Mouse (Mus musculus): ENCODE data around the gene Fam160a1. TPM values are rescaled to one million over a fixed set of nuclear protein-coding genes. Genes with fewer than 3 reads are reported as not detected.

The Fam160a1 gene
- total RNA-seq, 2 experiments from 2014 or later = 5.2 to 5.4 TPM

DNA sequence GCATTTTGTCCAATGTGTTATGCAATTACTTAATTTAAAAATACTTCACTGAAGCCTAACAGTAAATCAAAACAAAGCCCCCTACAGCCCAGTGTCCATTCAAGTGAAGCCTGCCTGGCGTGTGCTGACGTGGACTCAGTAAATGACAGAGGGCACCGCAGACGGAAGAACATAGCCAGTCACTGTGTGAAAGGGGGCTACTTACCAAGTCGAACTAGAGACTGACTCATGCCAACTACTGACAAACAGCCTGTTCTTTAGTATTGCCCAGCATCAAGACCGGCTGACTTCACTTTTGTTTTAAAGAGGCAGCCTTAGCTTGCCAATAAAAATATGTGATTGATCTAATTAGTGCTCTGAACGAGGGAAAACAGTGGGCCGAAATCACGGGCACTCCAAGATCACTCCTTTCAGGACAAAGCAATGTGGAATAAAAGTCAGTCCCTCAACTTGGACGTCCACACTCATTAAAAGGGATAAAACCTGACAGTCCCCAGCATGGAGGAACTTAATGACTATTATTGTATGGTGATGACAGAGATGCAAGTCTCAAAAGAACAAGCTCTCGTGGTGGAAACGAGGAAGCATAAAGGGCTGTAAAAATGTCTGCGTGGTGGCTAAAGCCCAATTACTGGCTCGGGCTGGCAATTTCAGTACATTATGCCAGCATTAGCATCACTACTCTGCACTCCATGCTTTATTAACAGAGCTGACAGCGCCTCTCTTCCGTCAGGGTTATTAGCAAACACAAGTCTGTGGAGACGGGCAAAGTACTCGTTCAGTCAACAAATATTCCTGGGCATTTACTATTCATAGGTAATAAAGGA, 52.9 kb downstream of the Fam160a1 start:
- no peak for DNase-seq (ENCODE audit: low spot score in 2 of 2)
- intact Hi-C loops (cut with DNase I) = no loop called here

DNA sequence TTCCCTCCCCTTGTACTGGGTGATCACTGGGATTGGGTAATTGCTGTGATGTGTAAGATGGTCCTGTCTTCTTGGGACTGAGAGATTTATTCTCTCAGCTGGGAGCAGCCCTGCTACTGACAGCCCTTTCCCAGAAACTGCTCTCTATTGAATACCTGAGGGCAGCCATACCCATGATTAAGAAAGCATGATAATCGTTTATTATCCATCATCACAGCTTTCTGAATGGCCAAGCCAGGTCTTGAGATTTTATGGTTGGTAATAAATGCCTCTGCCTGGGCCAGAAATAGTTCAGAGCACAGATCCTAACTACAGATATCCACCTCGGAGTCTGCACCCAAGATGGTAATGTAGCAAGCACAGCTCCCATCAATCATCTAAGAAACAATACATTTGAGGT, 59.1 kb downstream of the Fam160a1 start:
- DNase-seq (ENCODE audit: low spot score in 2 of 2) = no peak
- intact Hi-C loops (cut with DNase I) = no loop called here

DNA sequence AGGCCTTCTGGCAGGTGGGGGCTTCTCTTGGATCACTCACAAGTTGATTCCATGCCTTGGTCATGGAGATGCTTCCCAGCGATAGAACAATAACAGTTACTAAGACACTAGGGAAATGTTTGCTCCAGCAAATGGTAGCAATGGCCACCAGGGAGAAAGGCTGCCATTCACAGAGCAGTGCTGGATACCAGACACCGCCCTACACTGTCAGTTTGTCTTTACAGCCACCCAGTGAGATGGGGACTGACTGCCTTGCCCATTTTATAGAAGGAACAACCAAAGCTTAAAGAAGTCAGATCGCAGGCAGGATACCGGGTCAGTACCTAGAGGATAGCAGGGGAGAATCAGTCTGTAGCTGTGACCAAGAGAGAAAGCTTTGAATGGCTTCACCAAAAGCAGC, 59.7 kb downstream of the Fam160a1 start:
- DNase-seq (ENCODE audit: low spot score in 2 of 2) = no peak
- intact Hi-C loops (cut with DNase I) = no loop called here

DNA sequence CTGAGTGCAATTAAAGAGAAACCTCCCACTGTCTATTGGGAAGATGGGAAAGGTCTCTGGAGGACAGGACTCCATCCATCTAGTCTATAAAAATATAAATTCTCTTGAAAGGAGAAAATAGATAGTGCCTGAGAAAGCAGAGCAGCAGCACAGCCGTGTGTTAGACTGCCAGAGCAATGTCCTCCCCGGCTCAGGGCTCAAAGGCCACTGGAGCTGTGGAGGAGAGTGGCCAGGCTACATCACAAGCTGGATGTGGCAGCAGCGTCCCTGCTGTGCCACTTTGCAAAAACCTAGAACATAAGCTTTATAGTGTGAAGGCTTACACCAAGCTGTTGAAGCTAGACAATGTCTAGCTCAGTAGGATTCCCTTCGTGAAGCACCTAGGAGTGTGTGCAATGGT, 67.7 kb downstream of the Fam160a1 start:
- intact Hi-C loops (cut with DNase I) = no loop called here
- no peak for DNase-seq (ENCODE audit: low spot score in 2 of 2)

DNA sequence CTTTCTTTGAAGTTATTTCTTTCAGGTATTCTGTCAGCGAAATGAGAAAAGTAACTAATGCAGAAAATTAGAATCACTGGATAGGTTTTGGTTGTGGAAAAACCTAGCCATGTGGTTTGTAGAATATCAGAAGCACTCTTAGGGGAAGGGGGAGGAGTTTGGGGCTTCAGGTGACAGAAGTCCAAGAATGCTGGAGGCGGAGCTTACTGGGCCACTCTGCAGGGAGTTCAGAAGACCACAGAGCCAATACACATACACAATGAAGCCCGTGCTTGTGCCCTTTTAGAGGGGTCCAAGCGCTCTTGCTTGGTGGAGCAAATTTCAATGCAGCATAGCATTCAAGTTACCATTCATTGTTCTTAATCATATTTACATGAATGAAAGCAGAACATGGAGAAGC, 68.2 kb downstream of the Fam160a1 start:
- no peak for DNase-seq (ENCODE audit: low spot score in 2 of 2)
- intact Hi-C loops (cut with DNase I) = no loop called here

DNA sequence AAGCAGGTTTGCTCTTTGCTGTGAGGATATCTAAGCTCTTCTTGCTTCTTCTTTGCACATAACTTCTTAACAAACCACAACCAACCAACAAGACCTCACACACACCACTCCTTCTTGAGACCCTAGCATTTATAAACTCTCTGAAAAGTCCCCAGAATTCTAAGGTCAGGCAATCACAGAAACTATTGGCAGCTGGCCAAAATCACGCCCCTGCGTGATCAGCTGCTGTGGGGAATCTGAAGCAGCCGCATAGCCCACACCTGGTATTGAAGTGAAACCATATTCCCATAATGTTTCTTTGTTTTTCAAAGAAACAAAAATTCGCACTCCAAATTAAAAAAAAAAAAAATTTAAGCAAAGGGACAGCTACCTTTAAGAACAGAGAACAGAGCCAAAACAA, 71.0 kb downstream of the Fam160a1 start:
- DNase-seq (ENCODE audit: low spot score in 2 of 2) = no peak
- intact Hi-C loops (cut with DNase I) = no loop called here

DNA sequence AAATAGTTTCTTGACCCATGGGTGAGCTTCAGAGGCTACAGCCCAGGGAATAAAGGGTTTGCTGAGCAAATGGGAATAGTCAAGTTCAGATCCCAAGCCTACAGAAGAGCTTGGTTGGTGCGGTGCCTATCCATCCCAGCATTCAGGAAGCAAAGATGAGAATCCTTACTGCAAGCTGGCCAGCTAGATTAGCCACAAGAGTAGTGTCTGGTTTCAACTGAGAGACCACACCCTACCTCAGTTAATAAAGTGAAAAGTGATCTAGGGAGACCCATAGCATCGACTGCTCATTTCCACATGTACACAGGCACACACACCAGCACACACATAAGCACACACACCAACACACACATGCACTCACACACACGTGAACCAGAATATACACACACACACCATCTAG, 75.3 kb downstream of the Fam160a1 start:
- no peak for DNase-seq (ENCODE audit: low spot score in 2 of 2)
- intact Hi-C loops (cut with DNase I) = no loop called here

DNA sequence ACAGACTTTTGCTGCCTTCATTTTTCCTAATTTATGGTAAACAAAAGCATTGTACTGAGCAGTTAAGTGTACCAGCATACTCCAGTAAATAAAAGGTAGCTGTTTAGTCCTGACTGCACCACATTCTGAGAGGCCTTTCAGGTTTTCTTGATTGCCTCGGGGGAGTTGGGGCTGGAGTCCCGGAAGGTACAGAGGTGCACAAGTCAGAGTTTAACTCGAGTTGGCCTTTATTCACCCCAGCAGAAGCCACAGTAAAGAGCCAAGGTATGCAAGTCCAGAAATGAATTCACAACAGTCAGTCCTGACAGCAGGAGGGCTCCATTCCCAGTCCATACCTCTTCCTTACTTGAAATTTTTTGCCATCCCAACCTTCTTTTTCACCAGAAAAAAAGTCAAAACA, 78.5 kb downstream of the Fam160a1 start:
- DNase-seq (ENCODE audit: low spot score in 2 of 2) = no peak

DNA sequence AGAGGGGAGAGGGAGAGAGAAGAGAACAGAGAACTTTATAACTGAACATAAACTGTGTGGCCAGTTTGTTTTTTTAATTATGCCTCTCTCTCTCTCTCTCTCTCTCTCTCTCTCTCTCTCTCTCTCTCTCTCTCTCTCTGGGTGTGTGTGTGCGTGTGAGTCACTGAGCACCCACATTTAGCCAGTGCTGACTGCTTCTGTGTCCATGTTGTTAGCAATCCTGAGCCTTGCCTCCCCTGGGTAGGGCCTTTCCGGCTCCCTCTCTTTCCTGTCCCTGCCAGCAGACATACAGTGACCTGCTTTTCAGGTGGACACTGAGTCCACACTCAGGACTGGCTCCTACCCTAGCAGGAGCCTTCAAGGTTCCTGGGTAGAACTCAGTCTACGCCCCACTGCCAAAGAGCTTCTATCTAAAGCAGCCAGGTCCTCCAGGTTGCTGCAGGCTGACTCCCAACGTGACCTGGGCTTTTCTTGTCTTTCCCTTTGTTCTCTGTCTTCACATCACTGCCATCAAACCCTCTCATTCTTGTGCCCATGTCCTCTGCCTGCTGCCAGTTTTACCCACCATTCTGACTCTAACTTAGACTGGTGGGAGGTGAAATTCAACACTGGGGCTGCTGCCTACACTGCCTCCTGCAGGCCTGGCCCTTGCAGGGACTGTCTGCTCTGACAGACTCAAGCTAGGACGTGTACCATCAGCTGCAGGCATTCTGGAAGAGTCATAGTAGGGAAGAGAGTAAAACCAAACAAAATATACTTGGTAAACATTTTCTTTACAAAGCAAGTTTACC, 83.0 kb downstream of the Fam160a1 start:
- intact Hi-C loops (cut with DNase I) = no loop called here
- peak in 1 of 2 experiments; percentile 34 for DNase-seq (ENCODE audit: low spot score in 2 of 2)

More for the DNA sequence above, 78.5 kb downstream of the Fam160a1 start:
- intact Hi-C loops (cut with DNase I) = no loop called here

DNA sequence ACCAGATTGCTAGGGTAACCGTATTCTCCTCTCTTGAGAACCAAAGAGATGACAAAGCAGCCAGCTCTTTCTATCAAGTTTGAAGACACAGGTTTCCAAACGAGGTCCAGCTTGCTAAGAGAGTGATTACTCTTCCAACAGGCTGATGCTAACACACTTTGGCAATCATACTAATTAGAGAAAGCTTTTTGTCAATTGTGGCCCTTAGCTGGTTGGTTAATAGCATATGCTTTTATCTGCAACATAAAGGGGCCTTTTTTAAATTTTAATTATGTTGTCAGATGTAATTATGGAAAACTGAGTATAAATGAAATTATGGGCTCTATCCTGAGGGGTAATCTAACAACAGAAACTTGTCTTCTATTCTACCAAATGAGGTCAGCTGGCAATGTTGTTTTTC, 89.9 kb downstream of the Fam160a1 start:
- intact Hi-C loops (cut with DNase I) = no loop called here
- DNase-seq (ENCODE audit: low spot score in 2 of 2) = no peak

DNA sequence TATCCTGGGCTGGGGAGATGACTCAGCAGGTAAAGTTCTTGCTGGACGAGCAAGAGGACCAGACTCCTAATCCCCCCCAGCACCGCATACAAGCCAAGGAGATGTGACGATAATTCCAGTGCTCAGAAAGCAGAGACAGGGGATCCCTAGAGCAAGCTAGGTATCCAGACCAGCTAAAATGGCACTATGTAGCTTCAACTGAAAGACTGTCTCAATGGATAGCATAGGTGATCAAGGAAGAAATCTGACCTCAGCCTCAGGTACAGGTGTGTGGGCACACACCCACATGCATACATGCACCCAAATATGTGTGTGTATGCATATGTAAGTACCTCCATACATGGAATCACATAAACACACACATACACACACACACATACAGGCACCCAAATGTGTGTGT, 91.1 kb downstream of the Fam160a1 start:
- no peak for DNase-seq (ENCODE audit: low spot score in 2 of 2)
- intact Hi-C loops (cut with DNase I) = no loop called here

DNA sequence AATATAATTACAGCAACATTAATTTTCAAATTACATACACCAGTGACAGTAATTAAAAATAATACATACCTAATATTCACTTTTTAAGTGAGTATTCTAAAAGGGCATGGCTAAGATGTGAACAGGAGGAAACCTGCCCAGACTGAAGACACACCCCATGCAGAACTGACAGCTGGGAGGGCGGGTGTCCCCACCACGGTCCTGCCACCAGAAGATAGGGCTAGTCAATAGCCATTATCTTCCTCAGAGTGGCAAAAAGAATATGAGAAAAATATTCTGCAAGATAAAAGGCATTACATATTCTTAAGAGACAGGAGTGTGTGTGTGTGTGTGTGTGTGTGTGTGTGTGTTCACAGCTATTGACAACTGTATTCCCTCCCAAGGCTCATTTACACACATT, 92.0 kb downstream of the Fam160a1 start:
- DNase-seq (ENCODE audit: low spot score in 2 of 2) = no peak
- intact Hi-C loops (cut with DNase I) = no loop called here

DNA sequence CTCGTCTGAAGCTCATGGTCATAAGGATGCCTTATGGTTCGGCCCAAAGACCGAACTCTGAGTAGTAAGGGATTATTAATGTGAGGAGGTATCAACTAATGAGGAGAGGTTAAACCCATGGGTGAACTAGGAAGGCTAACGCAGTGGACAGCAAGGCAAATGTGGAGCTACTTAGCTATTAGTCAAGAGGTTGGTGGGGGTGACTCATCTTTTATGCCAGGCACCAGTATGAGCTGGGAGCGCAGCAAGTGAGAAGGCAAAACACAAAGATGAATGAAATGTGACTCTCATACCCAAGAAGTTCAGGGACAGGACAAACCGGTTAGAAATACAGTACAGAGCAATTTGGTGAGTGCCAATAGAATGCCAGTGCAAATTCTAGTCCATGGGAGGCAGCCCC, 94.5 kb downstream of the Fam160a1 start:
- no peak for DNase-seq (ENCODE audit: low spot score in 2 of 2)
- intact Hi-C loops (cut with DNase I) = no loop called here

DNA sequence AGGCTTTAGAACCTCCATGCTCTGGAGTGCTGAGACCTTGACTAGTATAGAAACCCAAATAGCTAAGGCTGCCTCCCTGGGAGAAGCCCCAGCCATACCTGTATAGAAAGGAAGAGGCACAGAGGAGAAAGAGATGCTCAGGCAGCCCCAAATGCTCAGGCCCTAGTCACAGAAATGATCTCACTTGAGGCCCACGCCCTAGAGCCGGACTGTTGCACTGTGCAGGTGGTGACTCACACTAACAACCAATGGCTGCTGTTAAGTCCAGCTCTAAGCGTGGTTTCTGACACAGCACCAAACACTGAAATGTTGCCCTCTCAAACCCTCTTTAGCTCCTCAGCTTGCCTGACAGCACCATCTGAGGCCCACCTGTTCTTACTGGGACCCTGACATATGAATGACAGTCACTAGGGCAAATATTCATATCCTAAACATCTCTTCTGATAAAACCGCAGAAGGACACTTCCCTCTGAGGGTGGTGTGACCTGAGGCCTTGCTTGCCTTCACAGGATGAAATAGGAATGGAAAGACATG, 101.3 kb downstream of the Fam160a1 start:
- intact Hi-C loops (cut with DNase I) = no loop called here
- DNase-seq (ENCODE audit: low spot score in 2 of 2) = no peak

DNA sequence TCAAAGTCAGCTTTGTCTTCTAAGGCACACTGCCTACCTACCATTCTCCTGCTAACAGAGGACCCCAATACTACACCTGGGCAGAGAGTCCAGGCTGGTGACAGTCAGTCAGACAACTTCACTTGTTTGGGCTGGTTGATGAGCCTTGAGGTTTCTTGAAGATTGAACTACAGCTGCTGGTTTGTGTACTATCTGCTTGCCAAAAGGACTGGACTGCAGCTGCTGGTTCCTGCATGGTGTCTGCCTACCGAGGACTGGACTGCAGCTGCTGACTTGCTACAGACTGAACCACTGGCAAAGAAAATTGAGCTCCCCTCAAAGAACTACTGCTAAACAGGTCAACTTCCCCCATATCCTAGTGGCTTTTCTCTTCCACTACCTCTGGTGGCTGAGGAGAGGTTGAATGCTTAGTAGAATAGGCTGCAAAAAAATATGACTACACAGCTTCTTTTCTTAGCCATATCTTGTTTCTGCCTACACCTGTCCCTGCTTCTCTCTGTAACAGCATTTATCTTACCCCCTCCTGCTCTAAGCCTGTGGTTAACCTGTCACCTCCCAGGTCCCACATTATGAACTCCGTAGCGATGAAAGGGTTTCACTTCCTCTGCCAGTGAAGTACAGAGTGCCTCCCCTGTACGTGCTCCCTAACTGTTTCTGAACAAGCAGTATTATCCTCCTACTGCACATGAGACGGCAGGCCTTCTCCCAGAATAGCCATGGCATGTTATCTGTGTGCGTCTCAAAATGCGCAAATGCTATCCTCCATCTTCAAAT, 103.0 kb downstream of the Fam160a1 start:
- intact Hi-C loops (cut with DNase I) = no loop called here
- no peak for DNase-seq (ENCODE audit: low spot score in 2 of 2)

DNA sequence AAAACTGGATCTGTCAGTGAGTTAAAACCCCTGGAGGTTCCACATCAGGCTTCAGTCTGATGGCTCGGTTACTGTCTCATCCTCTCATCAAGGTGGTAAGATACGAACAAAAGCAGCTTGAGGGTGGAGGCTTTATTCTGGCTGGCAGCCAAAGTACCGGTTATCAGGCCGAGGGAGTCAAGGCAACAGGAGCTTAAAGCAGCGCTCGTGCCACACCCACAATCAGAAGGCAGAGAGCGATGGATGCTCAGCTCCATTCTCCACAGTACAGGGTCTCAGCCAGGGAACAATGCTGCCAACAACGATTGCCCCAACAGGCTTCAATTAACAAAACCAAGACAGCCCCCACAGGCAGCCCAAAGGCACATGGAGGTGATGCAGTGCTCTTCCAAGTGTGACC, 106.4 kb downstream of the Fam160a1 start:
- DNase-seq (ENCODE audit: low spot score in 2 of 2) = no peak
- intact Hi-C loops (cut with DNase I) = no loop called here

DNA sequence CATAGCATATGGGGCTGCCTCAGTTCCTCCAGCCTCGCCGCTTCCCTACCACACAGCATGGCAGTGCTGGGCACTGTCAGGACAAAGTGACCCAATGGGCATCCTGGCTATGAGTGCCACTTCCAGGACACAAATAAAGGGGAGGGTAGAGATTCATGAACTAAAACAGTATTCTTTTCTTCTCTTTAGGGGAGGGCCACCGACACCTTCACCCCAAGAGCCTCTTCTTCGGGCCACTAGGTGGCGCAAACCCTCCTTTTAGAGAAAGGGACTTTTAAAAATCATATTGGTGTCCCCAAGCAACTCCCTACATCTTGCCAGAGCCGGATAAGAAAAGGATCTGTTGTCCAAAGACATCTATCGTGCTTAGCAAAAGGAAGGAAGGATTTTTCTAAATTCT, 109.7 kb downstream of the Fam160a1 start:
- DNase-seq (ENCODE audit: low spot score in 2 of 2) = peak; percentile 19 to 30
- intact Hi-C loops (cut with DNase I) = loop anchor here (5.0 kb wide), 1 partner anchor 215 kb away; no protein-coding TSS in a partner anchor

DNA sequence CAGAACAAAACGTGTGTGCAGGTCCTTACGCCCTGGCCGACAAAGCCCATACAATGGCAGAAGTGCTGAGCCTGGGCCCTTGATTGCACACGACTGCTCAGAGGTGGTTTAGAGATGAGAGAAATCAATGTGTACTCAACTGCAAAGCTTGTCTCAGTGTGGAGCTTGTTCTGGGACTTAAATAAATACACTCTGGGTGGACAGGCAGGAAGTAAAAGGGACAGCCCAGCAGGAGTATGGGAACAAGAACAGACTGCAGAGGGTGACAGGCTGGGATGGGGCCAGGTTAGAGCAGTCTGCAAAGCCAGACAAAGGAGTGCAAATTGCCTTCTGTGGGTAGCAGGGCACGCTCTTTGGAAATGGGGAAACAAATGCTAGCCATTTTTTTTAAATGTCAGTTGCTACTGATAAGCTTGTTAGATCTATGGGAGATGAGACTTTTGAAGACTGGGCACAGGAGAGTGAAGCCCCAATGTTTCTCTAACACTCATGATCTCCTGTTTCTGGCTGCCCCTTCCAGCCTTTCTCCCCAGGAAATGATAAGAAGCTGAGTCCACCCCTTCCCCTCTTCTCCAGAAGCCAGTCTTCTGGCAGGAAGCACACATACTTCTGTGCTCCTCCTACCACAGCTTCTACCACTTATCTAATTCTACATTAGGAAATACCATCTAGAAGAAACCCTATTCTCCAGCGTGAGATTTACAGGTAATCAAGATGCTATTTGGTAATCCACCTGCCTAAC, 113.8 kb downstream of the Fam160a1 start:
- no peak for DNase-seq (ENCODE audit: low spot score in 2 of 2)
- intact Hi-C loops (cut with DNase I) = no loop called here

DNA sequence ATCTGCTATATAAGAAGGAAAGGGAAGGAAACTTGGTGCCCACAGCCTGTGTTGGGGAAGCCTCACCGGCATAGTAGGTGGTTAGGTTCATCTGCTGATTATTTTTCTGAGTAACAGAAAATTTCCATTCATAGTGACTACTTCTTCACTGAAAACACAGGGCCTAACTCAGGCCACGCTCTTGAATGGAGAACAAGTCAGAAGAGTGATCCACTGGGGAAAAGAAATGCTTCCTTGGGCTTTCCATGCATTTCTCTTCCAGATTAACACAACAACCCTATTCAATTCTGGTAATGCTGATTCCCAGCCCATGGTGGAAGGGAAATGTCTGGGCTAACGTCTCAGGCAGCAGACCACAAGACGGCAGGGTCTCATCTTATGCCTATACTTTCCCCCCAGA, 118.6 kb downstream of the Fam160a1 start:
- intact Hi-C loops (cut with DNase I) = no loop called here
- DNase-seq (ENCODE audit: low spot score in 2 of 2) = no peak
